Mouse (Mus musculus) c-Kit-negative CD71-positive TER-119-positive erythroid progenitor cells, embryonic 14.5 days (primary cell): Measurements from ENCODE around the gene Slc1a2.

Experiments
- DNase-seq: peaks from one replicate; pipeline ENCODE4 v3.0.0-alpha.2; 2013; ENCODE audit warnings: low read depth, low spot score

The Slc1a2 gene

GRCm38 (mm10) chr2:102658163-102658660, at the start of gene Slc1a2:
Slc1a2 (plus strand) TSS chr2:102658659.
- no peak for DNase-seq

GRCm38 (mm10) chr2:102610485-102610884, 48.0 kb upstream of the Slc1a2 start:
- no peak for DNase-seq

- no peak for DNase-seq
Observed at GRCm38 (mm10) chr2:102616637-102617036, 41.8 kb upstream of the Slc1a2 start.

GRCm38 (mm10) chr2:102620744-102621429, 37.6 kb upstream of the Slc1a2 start:
- no peak for DNase-seq

- no peak for DNase-seq
Observed at GRCm38 (mm10) chr2:102622176-102622575, 36.3 kb upstream of the Slc1a2 start.

GRCm38 (mm10) chr2:102622943-102623342, 35.5 kb upstream of the Slc1a2 start:
- DNase-seq: no peak

- no peak for DNase-seq
Observed at GRCm38 (mm10) chr2:102624538-102624937, 33.9 kb upstream of the Slc1a2 start.

GRCm38 (mm10) chr2:102632361-102632760, 26.1 kb upstream of the Slc1a2 start:
- no peak for DNase-seq

GRCm38 (mm10) chr2:102634010-102634409, 24.4 kb upstream of the Slc1a2 start:
- no peak for DNase-seq

- no peak for DNase-seq
Observed at GRCm38 (mm10) chr2:102635523-102636060, 22.9 kb upstream of the Slc1a2 start.

GRCm38 (mm10) chr2:102636116-102636600, 22.3 kb upstream of the Slc1a2 start:
- no peak for DNase-seq

- no peak for DNase-seq
Observed at GRCm38 (mm10) chr2:102638140-102638539, 20.3 kb upstream of the Slc1a2 start.

- no peak for DNase-seq
Observed at GRCm38 (mm10) chr2:102638690-102639089, 19.8 kb upstream of the Slc1a2 start.

GRCm38 (mm10) chr2:102648845-102649500, 9.5 kb upstream of the Slc1a2 start:
- DNase-seq: no peak

- DNase-seq: no peak
Observed at GRCm38 (mm10) chr2:102650322-102650721, 8.1 kb upstream of the Slc1a2 start.

GRCm38 (mm10) chr2:102655966-102656725, 2.3 kb upstream of the Slc1a2 start:
- no peak for DNase-seq

- DNase-seq: no peak
Observed at GRCm38 (mm10) chr2:102657726-102658125, 733 bp upstream of the Slc1a2 start.

GRCm38 (mm10) chr2:102658661-102659520, 432 bp downstream of the Slc1a2 start:
- no peak for DNase-seq

GRCm38 (mm10) chr2:102659521-102659830, 1.0 kb downstream of the Slc1a2 start:
- DNase-seq: no peak

- no peak for DNase-seq
Observed at GRCm38 (mm10) chr2:102661052-102661451, 2.6 kb downstream of the Slc1a2 start.

- no peak for DNase-seq
Observed at GRCm38 (mm10) chr2:102662911-102663310, 4.5 kb downstream of the Slc1a2 start.
